Mouse (Mus musculus) ovary, postnatal 36 days (tissue): ENCODE data around the gene Tspyl1.

Experiments
- DNase-seq: peaks from one replicate; pipeline ENCODE4 v3.0.0; 2022; ENCODE audit warnings: low spot score, mixed read lengths

The Tspyl1 gene

GRCm38 (mm10) chr10:34300368-34300767 is 18.4 kb downstream of the Tspyl1 start:
- no peak for DNase-seq

GRCm38 (mm10) chr10:34307070-34307469 is 25.1 kb downstream of the Tspyl1 start:
- no peak for DNase-seq

DNA sequence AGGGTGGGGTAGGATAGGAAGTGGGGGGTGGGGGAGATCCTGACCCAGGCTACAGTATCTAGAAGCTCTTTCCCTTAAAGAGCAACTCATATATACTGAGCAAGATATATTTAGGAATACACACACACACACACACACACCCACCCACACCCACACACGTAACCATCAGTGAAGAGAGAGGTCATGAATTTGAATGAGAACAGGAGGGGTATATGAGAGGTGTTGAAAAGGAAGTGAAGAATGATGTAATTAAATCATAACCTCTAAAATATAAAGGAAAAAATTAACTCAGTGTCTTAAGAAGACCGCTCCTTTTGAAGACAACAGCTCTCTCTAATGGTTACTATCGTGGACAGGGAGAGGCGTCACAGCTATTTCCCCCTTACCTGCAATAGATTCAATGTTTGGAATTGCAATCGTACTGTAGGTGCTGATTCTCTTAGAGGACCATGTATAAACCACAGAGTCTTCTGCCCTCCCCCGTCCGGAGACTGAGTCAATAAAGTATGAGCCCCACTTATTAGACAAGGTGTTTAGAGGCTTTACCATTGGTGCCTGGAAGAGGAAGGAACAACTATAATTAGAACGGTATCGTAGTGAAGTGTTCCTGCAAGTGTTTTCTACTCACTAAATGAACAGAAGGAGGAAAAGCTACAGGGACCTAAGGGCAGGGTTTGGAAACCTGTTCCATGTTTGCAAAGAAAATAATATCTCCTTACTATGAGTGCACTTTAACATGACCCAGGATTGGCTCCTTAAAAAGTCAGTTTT is 28.1 kb downstream of the Tspyl1 start:
- DNase-seq = no peak

GRCm38 (mm10) chr10:34312536-34312935 is 30.5 kb downstream of the Tspyl1 start:
- no peak for DNase-seq

- DNase-seq = peak; percentile 39
These were observed 34.7 kb downstream of the Tspyl1 start for GRCm38 (mm10) chr10:34316571-34317216.

DNA sequence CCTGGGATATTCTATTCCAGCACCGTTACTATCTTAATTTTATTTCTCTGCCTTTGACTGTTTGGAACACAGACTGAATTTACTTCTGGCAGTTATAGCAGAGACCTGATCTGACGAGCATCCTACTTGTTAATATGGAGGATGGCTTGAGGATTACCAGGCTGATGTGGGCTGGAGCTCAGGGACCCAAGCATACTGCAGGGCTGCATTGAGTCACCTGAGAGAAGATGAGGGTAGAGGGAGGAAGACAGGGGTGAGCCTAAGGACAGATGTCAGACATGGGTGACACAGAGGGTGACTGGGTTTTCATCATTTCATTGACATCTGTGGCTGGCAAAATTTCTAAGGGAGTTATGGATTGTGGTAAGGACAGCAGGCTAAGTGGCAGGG is 35.2 kb downstream of the Tspyl1 start:
- no peak for DNase-seq

DNA sequence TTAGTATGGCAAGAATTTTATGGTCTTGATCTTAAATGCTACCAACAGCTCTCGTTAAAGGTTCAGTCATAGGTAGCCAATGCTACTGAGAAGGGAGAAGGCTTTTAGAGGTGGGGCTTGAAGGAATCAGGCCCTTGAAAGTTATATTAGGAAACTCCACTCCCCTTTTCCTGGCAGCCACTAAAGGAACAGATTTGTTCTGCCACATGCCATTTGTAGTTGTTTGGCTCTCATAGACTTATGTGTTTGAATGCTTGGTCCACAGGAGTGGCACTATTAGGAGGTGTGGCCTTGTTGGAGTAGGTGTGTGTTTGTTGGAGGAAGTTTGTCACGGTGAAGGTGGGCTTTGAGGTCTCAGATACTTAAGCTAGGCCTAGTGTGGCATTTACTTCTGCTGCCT is 38.8 kb downstream of the Tspyl1 start:
- no peak for DNase-seq

DNA sequence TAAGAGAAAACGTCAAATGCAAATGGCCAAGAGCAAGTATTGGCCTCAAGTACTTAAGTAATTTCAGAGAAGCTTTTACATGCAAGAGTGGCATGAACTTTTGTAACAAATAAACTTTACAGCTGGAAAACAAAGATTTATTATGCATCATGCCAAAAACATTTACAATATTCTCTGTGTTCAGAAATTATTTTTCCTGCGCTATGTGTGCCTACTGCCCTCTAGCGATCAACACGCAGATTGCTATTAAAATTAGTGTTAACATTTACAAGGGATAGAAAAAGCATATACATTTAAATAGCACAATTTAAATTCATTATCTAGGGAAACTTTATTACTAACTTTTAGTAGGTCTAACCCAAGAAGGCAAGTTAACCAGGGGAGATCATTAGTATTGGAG is 44.7 kb downstream of the Tspyl1 start:
- DNase-seq = no peak

GRCm38 (mm10) chr10:34327144-34327543 is 45.2 kb downstream of the Tspyl1 start:
- DNase-seq = no peak

- DNase-seq = peak; percentile 16
These were observed 46.3 kb downstream of the Tspyl1 start for GRCm38 (mm10) chr10:34328310-34328709.
